Mouse (Mus musculus) lung, postnatal 36 days (tissue): ENCODE results near the gene Myh3.
"Not testable (repeated sequence)": the region's sequence is repeated elsewhere in the genome, so short reads cannot be mapped to it uniquely, and the experiment has no call there.

Experiments
- DNase-seq: peaks from one replicate; pipeline ENCODE4 v3.0.0; 2022; ENCODE audit warnings: mixed read lengths

The Myh3 gene

GRCm38 (mm10) chr11:67078888-67079287 lies 788 bp downstream of the Myh3 start:
- no peak for DNase-seq

GRCm38 (mm10) chr11:67079740-67080139 lies 1.6 kb downstream of the Myh3 start:
- no peak for DNase-seq

GRCm38 (mm10) chr11:67080168-67080567 lies 2.1 kb downstream of the Myh3 start:
- DNase-seq: peak; percentile 70

GRCm38 (mm10) chr11:67081125-67081649 lies 3.1 kb downstream of the Myh3 start:
- peak; percentile 73 for DNase-seq

GRCm38 (mm10) chr11:67082188-67082587 lies 4.1 kb downstream of the Myh3 start:
- no peak for DNase-seq

- no peak for DNase-seq
Measured at GRCm38 (mm10) chr11:67082793-67083192, 4.7 kb downstream of the Myh3 start.

- DNase-seq: no peak
Measured at GRCm38 (mm10) chr11:67083239-67083638, 5.1 kb downstream of the Myh3 start.

GRCm38 (mm10) chr11:67083712-67084340 lies 5.7 kb downstream of the Myh3 start:
- no peak for DNase-seq

- peak; percentile 86 for DNase-seq
Measured at GRCm38 (mm10) chr11:67085489-67085888, 7.4 kb downstream of the Myh3 start.

GRCm38 (mm10) chr11:67086467-67087164 lies 8.5 kb downstream of the Myh3 start:
- no peak for DNase-seq

- DNase-seq: no peak
Measured at GRCm38 (mm10) chr11:67087225-67087624, 9.1 kb downstream of the Myh3 start.

- not testable (repeated sequence) for DNase-seq
Measured at GRCm38 (mm10) chr11:67092354-67092753, 14.3 kb downstream of the Myh3 start.

GRCm38 (mm10) chr11:67093201-67093600 lies 15.1 kb downstream of the Myh3 start:
- no peak for DNase-seq

- no peak for DNase-seq
Measured at GRCm38 (mm10) chr11:67093652-67094051, 15.6 kb downstream of the Myh3 start.

GRCm38 (mm10) chr11:67094470-67094869 lies 16.4 kb downstream of the Myh3 start:
- DNase-seq: no peak

- DNase-seq: no peak
Measured at GRCm38 (mm10) chr11:67097709-67098108, 19.6 kb downstream of the Myh3 start.

- DNase-seq: no peak
Measured at GRCm38 (mm10) chr11:67098427-67098826, 20.3 kb downstream of the Myh3 start.

GRCm38 (mm10) chr11:67099241-67099640 lies 21.1 kb downstream of the Myh3 start:
- no peak for DNase-seq

- peak; percentile 64 for DNase-seq
Measured at GRCm38 (mm10) chr11:67100169-67100568, 22.1 kb downstream of the Myh3 start.

- DNase-seq: peak; percentile 64
Measured at GRCm38 (mm10) chr11:67101713-67102112, 23.6 kb downstream of the Myh3 start.

GRCm38 (mm10) chr11:67103256-67103655 lies 25.2 kb downstream of the Myh3 start:
- DNase-seq: no peak

GRCm38 (mm10) chr11:67104242-67104641 lies 26.1 kb downstream of the Myh3 start:
- no peak for DNase-seq

- DNase-seq: no peak
Measured at GRCm38 (mm10) chr11:67104714-67105113, 26.6 kb downstream of the Myh3 start.

- no peak for DNase-seq
Measured at GRCm38 (mm10) chr11:67105689-67106088, 27.6 kb downstream of the Myh3 start.
